Mouse (Mus musculus): Measurements from ENCODE around the gene Tulp3.
"Not testable (repeated sequence)": the region's sequence is repeated elsewhere in the genome, so short reads cannot be mapped to it uniquely, and the experiment has no call there.

The Tulp3 gene

GRCm38 (mm10) chr6:128355201-128355681, 410 bp downstream of the Tulp3 start:
- DNase-seq = peak in 1 of 2 experiments; percentile 14

DNA sequence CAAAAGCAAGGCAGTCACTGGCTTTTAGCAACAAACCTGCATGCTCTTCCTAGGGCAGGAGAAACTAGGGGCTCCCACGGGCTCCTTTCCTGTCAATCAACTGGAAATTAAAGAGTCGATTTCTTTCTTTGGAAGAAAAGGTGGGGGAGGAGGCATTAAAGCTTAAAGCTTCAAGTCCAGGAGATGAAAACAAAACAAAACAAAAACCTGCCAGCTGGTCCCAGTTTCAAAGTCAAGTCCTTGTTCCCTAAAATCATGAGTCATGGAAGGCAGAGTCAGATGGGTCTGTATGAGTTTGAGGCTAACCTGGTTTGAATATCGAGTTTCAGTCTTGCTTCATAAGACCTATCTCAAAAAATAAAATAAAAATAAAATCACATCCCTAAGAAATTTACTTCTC, 1.5 kb downstream of the Tulp3 start:
- no peak for DNase-seq

- no peak for DNase-seq
Observed at GRCm38 (mm10) chr6:128349711-128350110, 5.9 kb downstream of the Tulp3 start.

DNA sequence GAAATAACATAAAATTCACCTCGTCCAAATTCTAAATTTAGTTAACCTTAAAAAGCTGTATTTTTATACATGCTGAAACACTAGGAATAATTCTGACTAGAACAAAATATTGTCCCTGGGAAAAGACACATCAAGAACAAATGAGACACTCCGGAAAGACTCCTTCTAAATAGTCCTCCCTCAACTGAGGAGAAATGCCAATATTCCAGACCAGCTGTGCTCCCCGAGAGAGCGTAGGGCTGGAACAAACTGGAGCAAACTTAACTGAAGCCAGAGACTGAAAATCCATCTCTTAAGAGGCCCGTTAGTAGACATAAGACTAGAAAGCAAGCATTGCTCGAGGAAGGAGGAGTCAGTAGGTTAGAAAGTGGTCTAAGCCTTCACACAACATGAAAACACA, 8.9 kb downstream of the Tulp3 start:
- no peak for DNase-seq

GRCm38 (mm10) chr6:128345623-128346022, 10.0 kb downstream of the Tulp3 start:
- no peak for DNase-seq

DNA sequence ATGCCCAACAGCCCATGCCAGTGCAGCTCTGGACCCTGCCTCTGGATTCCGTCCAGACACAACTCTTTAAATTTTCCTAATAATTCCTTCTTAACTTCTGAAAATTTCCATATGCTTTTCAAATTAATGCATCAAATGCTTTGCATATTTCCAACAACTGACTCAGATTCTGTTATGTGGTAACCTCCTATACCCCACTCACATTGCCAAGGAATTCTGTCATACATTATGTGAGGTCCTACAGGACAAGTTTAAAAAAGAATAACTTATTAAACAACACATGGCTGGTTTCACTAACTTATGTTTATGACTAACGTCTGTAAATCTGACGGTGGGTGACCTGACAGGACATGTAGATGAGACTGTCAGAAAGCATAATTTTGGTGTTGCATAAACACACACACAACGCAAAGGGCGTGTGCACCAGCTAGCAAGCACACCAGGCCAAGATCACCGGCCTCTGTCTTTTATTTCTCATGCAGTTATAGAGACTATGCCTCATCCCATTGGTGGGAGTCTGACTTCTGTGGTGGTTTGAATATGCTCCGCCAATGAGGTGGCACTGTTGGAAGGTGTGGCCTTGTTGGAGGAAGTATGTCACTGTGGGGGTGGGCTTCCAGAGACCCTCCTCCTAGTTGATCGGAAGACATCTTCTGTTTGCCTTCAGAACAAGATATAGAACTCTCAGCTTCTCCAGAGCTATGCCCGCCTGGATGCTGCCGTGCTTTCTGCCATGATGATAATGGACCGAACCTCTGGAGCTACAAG, 13.5 kb downstream of the Tulp3 start:
- DNase-seq = no peak

GRCm38 (mm10) chr6:128338876-128339275, 16.8 kb downstream of the Tulp3 start:
- no peak for DNase-seq

- no peak for DNase-seq
Observed at GRCm38 (mm10) chr6:128337467-128337866, 18.2 kb downstream of the Tulp3 start.

- DNase-seq = peak; percentile 68 to 71
Observed at GRCm38 (mm10) chr6:128334397-128335124, 21.1 kb downstream of the Tulp3 start.

- DNase-seq = peak; percentile 75 to 76
Observed at GRCm38 (mm10) chr6:128318317-128318716, 37.3 kb downstream of the Tulp3 start.

DNA sequence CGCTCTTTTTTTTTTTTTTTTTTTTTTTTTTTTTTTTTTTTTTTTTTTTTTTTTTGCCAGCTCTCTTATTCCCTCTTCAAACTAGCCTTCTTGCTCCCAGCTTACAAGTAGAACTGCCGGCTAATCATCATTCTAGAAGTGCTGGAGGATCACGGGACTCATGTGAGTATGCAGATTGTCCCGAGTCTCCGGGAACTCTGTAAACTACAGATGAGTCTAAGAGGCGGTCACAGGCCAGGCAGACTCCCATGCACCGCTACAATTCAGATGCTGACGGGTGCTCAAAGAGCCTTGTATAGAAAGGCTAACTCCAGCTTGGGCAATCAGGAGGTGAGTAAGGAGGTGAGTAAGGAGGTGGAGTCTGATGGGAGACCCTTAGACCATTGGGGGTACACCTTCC, 40.1 kb downstream of the Tulp3 start:
- no peak for DNase-seq

DNA sequence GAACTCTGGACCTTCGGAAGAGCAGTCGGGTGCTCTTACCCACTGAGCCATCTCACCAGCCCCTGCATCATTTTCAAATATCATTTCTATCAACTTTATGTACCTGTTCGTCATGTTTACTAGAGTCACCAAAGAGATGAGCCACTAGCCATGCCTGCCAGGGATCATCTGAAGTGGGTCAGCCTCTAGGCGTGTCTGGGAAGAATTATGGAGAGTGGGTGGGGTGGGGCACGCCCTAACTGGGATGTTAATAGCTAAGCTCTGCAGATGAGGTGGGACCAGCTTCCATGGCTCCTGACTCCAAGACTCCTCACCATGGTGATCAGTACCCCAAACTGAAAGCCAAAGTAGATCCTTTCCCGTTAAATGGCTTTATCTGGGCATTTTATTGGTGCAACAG, 40.9 kb downstream of the Tulp3 start:
- no peak for DNase-seq

DNA sequence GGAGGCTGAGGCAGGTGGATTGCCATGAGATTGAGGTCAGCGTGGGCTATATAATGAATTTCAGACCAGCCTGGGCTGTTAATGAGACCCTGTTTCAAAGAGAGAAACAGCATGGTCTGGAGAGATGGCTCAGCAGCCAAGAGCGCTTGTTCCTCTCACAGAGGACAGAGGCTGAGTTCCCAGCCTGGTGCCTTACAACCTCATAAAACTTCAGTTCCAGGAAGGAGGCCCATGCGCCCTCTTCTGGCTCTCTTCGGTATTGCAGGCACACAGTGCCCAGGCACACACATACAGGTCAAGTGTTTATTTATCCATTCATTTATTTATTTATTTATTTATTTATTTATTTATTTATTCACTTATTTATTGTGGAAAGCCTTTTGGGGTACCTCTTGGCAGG, 47.3 kb downstream of the Tulp3 start:
- DNase-seq = peak; percentile 60 to 62

- DNase-seq = no peak
Observed at GRCm38 (mm10) chr6:128304801-128305200, 50.9 kb downstream of the Tulp3 start.

GRCm38 (mm10) chr6:128302640-128303039, 53.0 kb downstream of the Tulp3 start:
- not testable (repeated sequence) for DNase-seq

DNA sequence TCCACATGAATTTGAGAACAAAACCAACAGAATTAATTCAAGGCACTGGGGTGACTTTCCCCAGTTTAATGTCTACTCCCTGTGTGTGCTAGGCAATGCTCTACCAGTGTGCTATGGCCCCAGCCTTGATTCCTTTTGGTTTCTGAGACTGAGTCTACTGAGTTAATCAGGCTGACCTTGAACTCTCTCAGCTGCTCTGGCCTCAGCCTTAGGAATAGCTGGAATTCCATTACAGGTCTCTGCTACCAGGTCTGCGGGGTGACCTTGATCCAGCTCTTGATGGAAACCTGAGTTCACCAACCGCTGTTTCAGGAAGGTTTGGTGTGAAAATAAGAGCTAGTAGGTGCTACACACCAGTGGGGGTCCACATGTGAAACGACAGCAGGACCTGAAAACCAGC, 53.8 kb downstream of the Tulp3 start:
- DNase-seq = no peak

GRCm38 (mm10) chr6:128301458-128301857, 54.2 kb downstream of the Tulp3 start:
- no peak for DNase-seq

GRCm38 (mm10) chr6:128300134-128301001, 55.3 kb downstream of the Tulp3 start, which contains the start of gene Tead4:
Tead4 (minus strand) TSS chr6:128300823.
- no peak for DNase-seq

GRCm38 (mm10) chr6:128299292-128300133, 56.1 kb downstream of the Tulp3 start:
- no peak for DNase-seq

DNA sequence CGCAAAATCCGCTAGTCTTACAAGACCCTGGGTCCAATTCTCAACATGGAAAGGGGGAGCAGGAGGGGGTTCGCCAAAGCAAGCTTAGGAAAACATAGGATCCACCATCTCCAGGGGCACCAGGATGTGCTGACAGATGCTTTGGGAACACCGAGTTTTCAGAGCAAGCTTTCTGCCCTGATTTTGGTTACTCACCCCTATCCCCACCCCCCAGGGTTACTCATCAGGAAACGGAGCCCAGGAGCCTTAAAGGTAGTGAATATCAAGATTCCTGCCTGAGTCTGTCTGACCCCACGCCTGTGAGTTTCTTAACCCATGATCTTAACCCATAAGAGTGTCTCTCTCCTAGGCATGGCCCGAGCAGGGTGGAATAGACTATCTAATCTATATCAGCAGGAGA, 57.4 kb downstream of the Tulp3 start:
- DNase-seq = no peak

- DNase-seq = no peak
Observed at GRCm38 (mm10) chr6:128296750-128297393, 58.8 kb downstream of the Tulp3 start.
